Mouse (Mus musculus) lung, adult 2 months (tissue): ENCODE measurements around the gene Slmap. TPM values are rescaled to one million over a fixed set of nuclear protein-coding genes. Genes with fewer than 3 reads are reported as not detected.

Source experiments
- DNase-seq: peaks from one replicate; pipeline ENCODE4 v3.0.0; 2022
- H3K4me1 ChIP-seq: fragments of 200-500 bp; 2 replicates; pipeline ENCODE4 v1.6.1; 2011; ENCODE audit warnings: low read length; ENCODE audit not compliant: control insufficient read depth, insufficient read depth
- H3K4me3 ChIP-seq: fragments of 200-500 bp; replicated peaks from 2 replicates; pipeline ENCODE3; 2011; ENCODE audit warnings: low read depth, mild to moderate bottlenecking, control low read depth, low read length; ENCODE audit errors: extremely low read depth
- CTCF ChIP-seq: fragments of 200-500 bp; IDR thresholded peaks from 2 replicates; pipeline ENCODE4 v1.5.1; 2011; ENCODE audit warnings: mild to moderate bottlenecking, low read length, control low read depth; ENCODE audit not compliant: insufficient read depth
- POLR2A ChIP-seq: fragments of 200-500 bp; IDR thresholded peaks from 2 replicates; pipeline ENCODE4 v1.6.1; 2011; ENCODE audit warnings: low read depth, mild to moderate bottlenecking, control low read depth, low read length, borderline replicate concordance; ENCODE audit errors: extremely low read depth
- WGBS: fragments of 180-500 bp; shearing (Covaris S2); methylation state at CpG from one replicate; pipeline ENCODE4 v1.1.7; 2018; 5-methylcytosine and 5-hydroxymethylcytosine counted together
- polyA plus RNA-seq: library from polyadenylated mRNA; depleted of rRNA; stranded (reverse); fragments of >200 nt; gene quantifications from 2 replicates; pipeline ENCODE4 v1.2.3, GENCODE M21; 2012; rRNA removed

Slmap gene
- polyA plus RNA-seq, 1 experiment = 22.8 TPM

DNA sequence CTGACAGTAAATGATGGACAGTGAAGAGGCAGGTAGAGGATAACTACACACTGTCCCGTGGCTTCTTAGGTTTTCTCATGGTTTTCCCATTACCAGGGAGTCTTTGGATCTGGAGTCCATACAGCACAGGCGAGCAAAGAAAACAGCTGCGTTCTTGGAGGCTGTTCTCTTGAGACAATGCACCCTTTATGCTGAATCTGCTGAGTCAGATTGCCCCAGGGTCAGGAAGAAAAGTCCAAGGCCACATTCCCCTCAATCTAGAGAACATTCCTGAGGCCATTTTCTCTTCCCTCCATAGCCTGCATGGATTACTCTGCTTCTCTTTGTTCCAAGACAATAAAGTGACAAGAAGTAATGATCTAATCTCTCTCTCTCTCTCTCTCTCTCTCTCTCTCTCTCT is 155.7 kb downstream of the Slmap start:
- no peaks in the 10 kb centered on the region for H3K4me1 ChIP-seq
- H3K4me3 ChIP-seq = no peak overlapping the region
- WGBS = 55% methylated on average over 3 of the region's 3 CpGs
- no peak for DNase-seq
- TF ChIP-seq CTCF (no peak), POLR2A (no peak)

DNA sequence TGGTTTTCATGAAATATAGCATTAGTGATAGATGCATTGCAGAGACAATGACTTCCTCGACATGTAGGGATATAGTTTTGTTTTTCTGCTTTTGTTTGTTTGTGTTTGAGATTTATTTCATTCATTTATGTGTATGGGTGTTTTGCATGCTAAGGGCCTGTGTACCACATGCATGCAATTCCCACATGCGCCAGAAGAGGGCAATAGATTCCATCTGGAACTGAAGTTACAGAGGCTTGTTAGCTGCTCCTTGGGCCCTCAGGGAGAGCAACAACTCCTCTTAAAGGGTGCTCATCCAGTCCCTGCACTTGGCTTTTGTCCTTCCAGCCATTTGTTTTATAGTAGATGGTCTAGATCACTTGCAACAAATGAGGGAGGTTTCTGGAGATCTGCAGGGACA is 158.1 kb downstream of the Slmap start:
- Histone ChIP-seq H3K4me1 (no peaks in the 10 kb centered on the region), H3K4me3 (no peak overlapping the region)
- no peak for TF ChIP-seq POLR2A
- peak; percentile 55 for TF ChIP-seq CTCF
- peak; percentile 54 for DNase-seq
- WGBS = 1% methylated on average over 2 of the region's 2 CpGs

Other genes with a start within 250 kb of the Slmap start
- 14.4 and 15.8 TPM in 2 replicates for gene Dennd6a, start 38.9 kb upstream of the Slmap start, polyA plus RNA-seq
- 122 and 167 TPM in 2 replicates for gene Arf4, start 103.1 kb upstream of the Slmap start, polyA plus RNA-seq
- gene Pde12, start 135.0 kb upstream of the Slmap start, polyA plus RNA-seq = 4.7 and 4.8 TPM in 2 replicates
- 0.51 and 1.6 TPM in 2 replicates for gene Dnah12, start 158.3 kb upstream of the Slmap start, polyA plus RNA-seq